Mouse (Mus musculus) liver, embryonic 14.5 days (tissue): ENCODE results near the gene Bzw2.

Experiments
- CTCF ChIP-seq: IDR thresholded peaks from 2 replicates; pipeline ENCODE4 v1.5.1; 2016; ENCODE audit warnings: antibody characterized with exemption, low read depth, control low read depth
- EP300 ChIP-seq: IDR thresholded peaks from 2 replicates; pipeline ENCODE4 v1.6.1; 2016; ENCODE audit warnings: antibody characterized with exemption, low read depth

GRCm38 (mm10) chr12:36155141-36155641 lies 2.7 kb downstream of the Bzw2 start:
- TF ChIP-seq EP300, result no peak
- TF ChIP-seq CTCF, result no peak
